Mouse (Mus musculus) intestine, postnatal 0 days (tissue): ENCODE measurements around the gene Pde4d. TPM values are rescaled to one million over a fixed set of nuclear protein-coding genes. Genes with fewer than 3 reads are reported as not detected.

ENCODE experiments used
- ATAC-seq: fragments of 200-750 bp; cut with Nextera tagmentation; 2 replicates; pipeline ENCODE4 v1.8.0; 2017; ENCODE audit warnings: mild to moderate bottlenecking, moderate TSS enrichment, moderate library complexity
- H3K27ac ChIP-seq: fragments of 300-500 bp; sonication (generic); 2 replicates; pipeline ENCODE4 v1.5.1; 2014; ENCODE audit warnings: mild to moderate bottlenecking, low read depth, low read length, moderate library complexity
- H3K27me3 ChIP-seq: fragments of 300-500 bp; sonication (generic); replicated peaks from 2 replicates; pipeline ENCODE4 v1.6.1; 2014; ENCODE audit warnings: low read length, mixed read lengths; ENCODE audit not compliant: control insufficient read depth, insufficient read depth
- H3K36me3 ChIP-seq: fragments of 300-500 bp; sonication (generic); 2 replicates; pipeline ENCODE4 v1.6.1; 2014; ENCODE audit warnings: mild to moderate bottlenecking, moderate library complexity; ENCODE audit not compliant: control insufficient read depth, insufficient read depth
- H3K4me1 ChIP-seq: fragments of 300-500 bp; sonication (generic); replicated peaks from 2 replicates; pipeline ENCODE4 v1.6.1; 2014; ENCODE audit warnings: antibody characterized with exemption, low read length, mixed read lengths; ENCODE audit not compliant: control insufficient read depth, insufficient read depth
- H3K4me2 ChIP-seq: fragments of 300-500 bp; sonication (generic); replicated peaks from 2 replicates; pipeline ENCODE4 v1.6.1; 2014; ENCODE audit warnings: low read depth, mild to moderate bottlenecking, moderate library complexity
- H3K4me3 ChIP-seq: fragments of 300-500 bp; sonication (generic); 2 replicates; pipeline ENCODE4 v1.5.1; 2014; ENCODE audit warnings: low read depth, low read length
- H3K9ac ChIP-seq: fragments of 300-500 bp; sonication (generic); 2 replicates; pipeline ENCODE4 v1.6.1; 2014; ENCODE audit warnings: mild to moderate bottlenecking, low read depth, low read length
- H3K9me3 ChIP-seq: fragments of 300-500 bp; sonication (generic); 2 replicates; pipeline ENCODE4 v1.6.1; 2016; ENCODE audit warnings: mixed run types; ENCODE audit not compliant: control insufficient read depth
- CTCF ChIP-seq: sonication (generic); IDR thresholded peaks from 2 replicates; pipeline ENCODE4 v1.5.1; 2016; ENCODE audit warnings: low read depth, mild to moderate bottlenecking, control low read depth, antibody characterized with exemption, moderate library complexity
- WGBS: fragments of 180-500 bp; shearing (Covaris S2); extraction: QIAGEN DNeasy Blood & Tissue Kit; methylation state at CpG from one replicate; pipeline ENCODE4 v1.1.7; 2014; 5-methylcytosine and 5-hydroxymethylcytosine counted together
- polyA plus RNA-seq: library from polyadenylated mRNA; unstranded; fragments of >200 nt; fragmentation: Nextera tagmentation; extraction: Ambion mirVana; gene quantifications from 2 replicates; pipeline ENCODE4 v1.2.1, GENCODE M21; 2015

Pde4d gene
- polyA plus RNA-seq, 1 experiment from 2014 or later, result 17.8 TPM

GRCm38 (mm10) chr13:109646597-109647232, 1197.0 kb downstream of the Pde4d start:
- no peak for ATAC-seq
- Histone ChIP-seq H3K9me3 (no peaks in the 10 kb centered on the region), H3K36me3 (no peaks in the 10 kb centered on the region), H3K9ac (no peak overlapping the region), H3K27me3 (no peaks in the 10 kb centered on the region), H3K4me1 (no peaks in the 10 kb centered on the region), H3K27ac (no peak overlapping the region), H3K4me2 (no peak overlapping the region), H3K4me3 (no peak overlapping the region)
- TF ChIP-seq CTCF, result no peak
- WGBS, result 60% methylated on average over 11 of the region's 11 CpGs

GRCm38 (mm10) chr13:109647479-109648199, 1197.9 kb downstream of the Pde4d start:
- no peak for ATAC-seq
- Histone ChIP-seq H3K27me3 (no peaks in the 10 kb centered on the region), H3K9ac (no peak overlapping the region), H3K27ac (no peak overlapping the region), H3K9me3 (no peaks in the 10 kb centered on the region), H3K36me3 (no peaks in the 10 kb centered on the region), H3K4me1 (peaks cover 5% of the 10 kb centered on the region; the same call in 1 of the 2 replicates), H3K4me2 (no peak overlapping the region), H3K4me3 (no peak overlapping the region)
- no peak for TF ChIP-seq CTCF
- WGBS, result 65% methylated on average over 7 of the region's 7 CpGs

GRCm38 (mm10) chr13:109648311-109648710, 1198.6 kb downstream of the Pde4d start:
- 88% methylated on average over 3 of the region's 3 CpGs for WGBS
- TF ChIP-seq CTCF, result no peak
- H3K36me3 ChIP-seq, result no peaks in the 10 kb centered on the region

GRCm38 (mm10) chr13:109651790-109652605, 1202.2 kb downstream of the Pde4d start:
- Histone ChIP-seq H3K27me3 (no peaks in the 10 kb centered on the region), H3K9me3 (no peaks in the 10 kb centered on the region), H3K36me3 (no peaks in the 10 kb centered on the region), H3K9ac (no peak overlapping the region), H3K4me2 (no peak overlapping the region), H3K27ac (no peak overlapping the region), H3K4me3 (no peak overlapping the region), H3K4me1 (peaks cover 5% of the 10 kb centered on the region; the same call in 1 of the 2 replicates)
- no peak for TF ChIP-seq CTCF
- 56% methylated on average over 10 of the region's 10 CpGs for WGBS
- peak; percentile 88 for ATAC-seq

More at GRCm38 (mm10) chr13:109648311-109648710, 1198.6 kb downstream of the Pde4d start:
- Histone ChIP-seq H3K4me2 (no peak overlapping the region), H3K4me1 (peaks cover 5% of the 10 kb centered on the region; the same call in 1 of the 2 replicates), H3K9ac (no peak overlapping the region), H3K27ac (no peak overlapping the region), H3K27me3 (no peaks in the 10 kb centered on the region), H3K9me3 (no peaks in the 10 kb centered on the region), H3K4me3 (no peak overlapping the region)
- ATAC-seq, result no peak

- no peak for ATAC-seq
- no peaks in the 10 kb centered on the region for H3K27me3 ChIP-seq
- H3K4me1 ChIP-seq, result peaks cover 5% of the 10 kb centered on the region; the same call in 1 of the 2 replicates
- no peak for TF ChIP-seq CTCF
- H3K4me3 ChIP-seq, result no peak overlapping the region
- H3K9ac ChIP-seq, result no peak overlapping the region
- no peak overlapping the region for H3K4me2 ChIP-seq
- WGBS, result 54% methylated on average over 7 of the region's 7 CpGs
- H3K36me3 ChIP-seq, result no peaks in the 10 kb centered on the region
- H3K27ac ChIP-seq, result no peak overlapping the region
- no peaks in the 10 kb centered on the region for H3K9me3 ChIP-seq
Measured at GRCm38 (mm10) chr13:109652631-109653030, 1202.9 kb downstream of the Pde4d start.

- H3K9me3 ChIP-seq, result no peaks in the 10 kb centered on the region
- H3K9ac ChIP-seq, result no peak overlapping the region
- no peak overlapping the region for H3K27ac ChIP-seq
- no peak for TF ChIP-seq CTCF
- no peak overlapping the region for H3K4me3 ChIP-seq
- no peak for ATAC-seq
- no peak overlapping the region for H3K4me2 ChIP-seq
- no peaks in the 10 kb centered on the region for H3K27me3 ChIP-seq
- peaks cover 5% of the 10 kb centered on the region; the same call in 1 of the 2 replicates for H3K4me1 ChIP-seq
- no peaks in the 10 kb centered on the region for H3K36me3 ChIP-seq
- WGBS, result 81% methylated on average over 3 of the region's 3 CpGs
Measured at GRCm38 (mm10) chr13:109655390-109655789, 1205.6 kb downstream of the Pde4d start.
